Mouse (Mus musculus) mouse trophoblast stem cell (cell line): Measurements from ENCODE around the gene Trio.

Experiments
- in situ Hi-C, 2 experiments: fragments of 300-500 bp; cut with MseI, MboI; formaldehyde crosslinking; loops; 2 replicates in 1 of 2; 3 replicates in 1 of 2; pipeline ENCODE4 v1.15.1; 2025

Trio gene

DNA sequence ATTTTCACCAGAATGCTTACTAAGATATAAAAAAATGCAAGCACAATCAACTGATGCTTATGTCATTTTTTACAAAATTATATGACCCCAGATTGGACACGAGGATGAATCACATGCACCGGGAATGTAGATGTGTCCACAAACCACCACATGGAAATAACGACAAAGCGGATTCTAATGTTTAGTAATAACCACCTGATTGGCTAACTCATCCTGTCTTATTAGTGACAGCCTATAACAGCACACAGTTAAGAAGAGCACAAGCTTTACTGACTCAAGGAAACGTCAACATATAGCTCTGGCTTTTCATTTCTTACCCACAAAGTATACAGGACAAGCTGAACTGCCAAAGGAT lies 101.7 kb downstream of the Trio start:
- in situ Hi-C loops, result loop anchor here in 1 of 2 experiments (10.0 kb wide), 1 partner anchor 251 kb away; no protein-coding TSS in a partner anchor

DNA sequence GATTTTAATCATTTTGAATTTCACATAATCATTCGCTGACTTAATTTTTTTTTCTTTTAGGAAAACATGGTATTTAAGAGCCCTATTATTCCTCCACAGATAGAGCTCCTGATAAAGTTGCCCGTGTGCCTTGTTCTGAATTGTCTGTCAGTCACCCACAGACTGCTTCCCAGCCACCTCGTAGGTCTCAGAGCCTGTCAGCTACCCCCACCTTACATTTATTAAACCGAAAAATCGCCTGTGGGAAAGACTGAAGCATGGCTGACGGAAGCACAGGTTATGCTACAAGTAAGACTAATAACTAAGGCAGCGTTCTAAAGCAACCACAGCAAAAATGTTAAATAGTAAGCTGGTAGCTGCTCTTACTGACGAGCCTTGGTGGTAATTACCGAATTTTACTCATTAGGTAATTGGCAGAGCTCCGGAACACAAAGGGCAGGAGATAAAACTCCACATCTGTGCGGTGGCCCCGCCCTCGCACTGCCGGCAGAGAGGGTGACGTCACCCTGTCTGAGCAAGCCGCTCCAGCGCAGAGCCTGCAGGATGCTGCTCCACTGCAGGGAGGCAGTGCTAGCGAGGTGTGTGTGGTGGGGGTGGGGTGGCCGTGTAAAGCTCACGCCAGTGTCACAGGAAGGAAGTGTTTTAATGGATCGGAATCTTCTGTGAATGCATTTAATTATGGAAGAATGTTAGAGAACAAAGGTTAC lies 102.2 kb downstream of the Trio start:
- in situ Hi-C loops, result loop anchor here in 1 of 2 experiments (10.0 kb wide), 1 partner anchor 251 kb away; no protein-coding TSS in a partner anchor

DNA sequence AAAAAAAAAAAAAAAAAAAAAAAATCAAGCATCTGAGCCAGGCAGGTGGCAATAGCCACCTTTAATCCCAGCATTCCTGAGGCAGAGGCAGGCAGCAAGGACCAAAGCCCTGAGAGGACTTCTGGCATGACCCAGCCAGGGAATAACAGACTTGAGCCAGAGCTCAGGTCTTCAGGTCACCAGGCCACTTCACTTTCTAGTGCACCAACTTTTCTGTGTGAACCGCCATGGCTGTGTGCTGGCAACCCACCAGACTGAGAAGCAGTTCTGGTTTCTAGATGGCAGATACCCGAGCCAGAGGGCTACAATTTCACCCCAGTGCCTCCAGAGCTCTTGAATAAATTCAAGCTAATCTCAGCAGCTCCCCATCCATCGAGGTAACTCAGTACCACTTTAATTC lies 104.9 kb downstream of the Trio start:
- in situ Hi-C loops, result loop anchor here in 1 of 2 experiments (10.0 kb wide), 1 partner anchor 254 kb away; no protein-coding TSS in a partner anchor

DNA sequence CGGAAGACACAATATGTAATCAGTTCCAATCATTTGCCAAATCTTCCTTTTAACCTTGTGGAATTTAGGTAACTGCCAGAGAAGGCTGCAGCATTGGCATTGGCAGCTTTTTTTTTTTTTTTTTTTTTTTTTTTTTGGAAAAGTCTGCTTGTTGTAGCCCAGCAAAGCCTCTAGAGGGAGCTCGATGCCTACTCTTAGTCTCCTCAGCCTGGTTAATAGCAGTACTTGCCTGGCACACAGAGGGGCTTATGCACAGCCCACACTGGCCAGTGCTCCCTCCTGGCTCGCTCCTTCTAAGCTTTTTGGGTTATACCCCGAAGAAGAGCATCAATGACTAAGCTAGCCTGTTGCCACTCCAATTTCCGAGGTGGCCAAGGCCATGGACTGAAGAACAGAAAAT lies 106.1 kb downstream of the Trio start:
- in situ Hi-C loops, result loop anchor here in 1 of 2 experiments (5.0 to 10.0 kb wide), 2 partner anchors 105 to 148 kb away; partner anchors contain the start of gene Trio

DNA sequence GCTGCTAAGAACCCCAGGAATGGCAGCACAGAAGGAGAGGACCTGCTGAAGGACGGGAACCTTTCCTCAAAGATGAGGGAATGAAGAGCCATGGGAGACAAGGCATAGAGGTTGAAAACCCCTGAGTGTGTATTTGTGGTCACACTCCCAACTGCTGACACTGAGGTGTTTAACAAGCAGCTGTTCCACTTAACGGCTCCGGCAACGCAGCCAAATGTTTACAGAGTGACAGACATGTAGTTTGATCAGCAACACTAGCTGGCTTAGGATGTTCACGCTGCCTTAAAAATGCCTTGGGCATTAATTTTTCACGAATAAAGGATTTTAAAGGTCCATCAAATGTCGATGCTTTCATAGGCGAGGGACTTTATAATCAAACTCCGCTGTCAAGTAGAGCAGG lies 106.8 kb downstream of the Trio start:
- in situ Hi-C loops, result loop anchor here in 1 of 2 experiments (5.0 to 10.0 kb wide), 2 partner anchors 106 to 149 kb away; partner anchors contain the start of gene Trio

DNA sequence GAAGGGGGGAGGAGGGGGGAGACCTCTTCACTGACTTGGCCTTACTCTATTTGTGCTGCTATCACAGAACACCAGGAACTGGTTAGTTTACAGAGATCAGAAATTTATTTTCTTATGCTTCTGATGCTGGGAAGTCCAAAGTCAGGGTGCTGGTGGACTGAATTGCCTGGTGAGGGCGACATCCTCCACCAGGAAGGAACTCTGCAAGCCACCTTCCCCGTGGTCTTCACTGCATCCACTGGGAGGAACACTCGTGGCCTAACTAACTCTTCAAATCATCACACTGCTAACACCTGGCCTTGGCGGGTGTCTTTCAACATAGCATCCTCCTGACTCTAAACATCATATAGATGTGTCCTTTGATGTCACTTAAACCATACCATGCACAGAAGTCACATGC lies 109.4 kb downstream of the Trio start:
- in situ Hi-C loops, result loop anchor here in 1 of 2 experiments (5.0 to 10.0 kb wide), 2 partner anchors 109 to 151 kb away; partner anchors contain the start of gene Trio

DNA sequence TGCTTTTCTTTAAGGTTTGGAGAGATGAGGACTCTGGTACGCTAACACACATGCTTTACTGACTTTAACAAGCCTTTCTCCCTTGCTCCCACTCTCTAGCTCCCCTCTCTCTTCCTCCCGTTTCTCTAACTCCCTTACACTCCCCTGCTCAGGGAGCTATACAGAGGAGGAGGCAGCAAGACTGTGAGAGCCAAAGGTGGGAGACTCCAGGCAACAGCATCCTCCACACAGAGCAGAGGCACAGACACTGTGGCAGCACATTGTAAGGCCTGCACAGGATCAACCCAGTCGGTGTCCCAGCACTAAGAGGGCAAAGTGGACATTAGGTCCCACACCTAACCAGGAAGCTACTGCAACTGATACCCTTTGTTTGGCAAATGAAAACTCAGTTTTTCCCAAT lies 112.6 kb downstream of the Trio start:
- in situ Hi-C loops, result loop anchor here (5.0 to 10.0 kb wide), 2 partner anchors 112 to 269 kb away; partner anchors contain the start of gene Trio (in 1 of the 2)

DNA sequence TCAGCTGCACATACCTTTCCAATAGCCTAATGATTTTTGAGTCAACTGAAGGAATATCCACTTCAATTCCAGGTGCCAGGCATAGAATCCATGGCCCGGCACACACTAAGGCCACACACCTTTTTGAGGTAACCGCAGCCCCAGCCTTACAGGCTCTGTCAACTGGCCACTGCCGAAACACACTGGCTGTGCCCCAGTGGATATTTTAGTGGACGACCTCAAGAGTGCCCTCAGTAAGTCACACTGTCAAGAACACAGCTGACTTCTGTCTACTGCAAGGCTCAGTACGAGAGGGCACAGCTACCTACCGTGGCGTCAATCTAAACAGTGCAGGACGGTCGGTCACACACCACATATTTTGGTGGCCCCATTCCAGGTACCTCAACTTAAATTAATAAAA lies 114.5 kb downstream of the Trio start:
- in situ Hi-C loops, result loop anchor here (5.0 to 10.0 kb wide), 2 partner anchors 114 to 271 kb away; partner anchors contain the start of gene Trio (in 1 of the 2)

DNA sequence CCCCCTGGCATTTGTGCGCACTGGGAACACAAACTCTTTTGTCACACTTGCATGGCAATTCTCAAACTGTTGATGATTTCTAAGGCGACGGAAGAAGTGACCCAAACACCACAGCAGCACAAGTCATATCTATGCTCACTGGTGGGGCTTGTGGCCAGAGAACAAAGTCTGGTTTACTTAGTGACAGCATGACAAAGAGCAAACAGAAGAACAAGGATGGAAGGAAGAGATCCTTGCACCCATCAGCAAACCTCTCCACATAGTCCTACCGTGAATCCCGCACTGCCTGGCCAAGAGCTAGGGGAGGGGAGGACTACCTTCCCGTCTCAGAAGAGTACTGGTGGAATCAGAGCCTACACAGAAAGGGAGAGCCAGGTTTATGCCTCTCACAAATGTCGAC lies 115.5 kb downstream of the Trio start:
- in situ Hi-C loops, result loop anchor here (5.0 to 10.0 kb wide), 2 partner anchors 115 to 272 kb away; partner anchors contain the start of gene Trio (in 1 of the 2)

DNA sequence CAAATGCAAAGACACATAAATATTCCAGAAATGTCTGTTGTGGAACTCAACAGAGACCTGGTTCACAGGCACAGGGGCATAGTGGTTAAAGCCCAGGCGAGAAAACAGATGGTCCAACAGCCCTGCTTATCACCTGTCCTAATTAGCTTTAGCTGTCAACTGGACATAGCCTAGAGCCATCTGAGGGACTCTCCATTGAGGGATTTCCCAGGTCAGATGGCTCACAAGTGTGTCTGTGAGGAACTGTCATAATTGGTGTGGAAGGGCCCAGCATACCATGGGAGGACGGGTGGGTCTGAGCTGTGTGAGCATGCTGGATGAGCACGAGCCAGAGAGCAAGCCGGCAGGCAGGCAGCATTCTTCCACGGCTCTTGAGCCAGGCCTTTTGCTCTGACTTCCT lies 118.0 kb downstream of the Trio start:
- in situ Hi-C loops, result no loop called here

DNA sequence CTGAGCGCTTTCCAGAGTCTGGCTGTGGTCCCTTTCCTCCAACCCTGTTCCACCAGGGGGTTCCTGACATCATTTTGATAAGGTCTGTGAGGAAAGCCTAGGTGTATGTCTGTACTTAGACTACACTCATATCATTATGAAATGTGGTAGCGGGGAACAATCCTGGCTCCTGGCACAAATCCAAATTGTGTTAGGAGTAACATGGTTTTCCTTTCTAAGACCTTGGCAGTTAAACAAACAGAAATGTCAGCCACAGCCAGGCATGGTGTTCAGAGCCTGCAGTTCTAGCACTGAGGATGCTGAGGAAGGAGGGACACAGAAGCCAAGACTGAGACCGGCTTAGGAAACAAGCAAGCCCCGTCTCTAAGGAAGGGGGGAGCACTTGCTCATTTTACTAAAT lies 119.2 kb downstream of the Trio start:
- in situ Hi-C loops, result no loop called here

DNA sequence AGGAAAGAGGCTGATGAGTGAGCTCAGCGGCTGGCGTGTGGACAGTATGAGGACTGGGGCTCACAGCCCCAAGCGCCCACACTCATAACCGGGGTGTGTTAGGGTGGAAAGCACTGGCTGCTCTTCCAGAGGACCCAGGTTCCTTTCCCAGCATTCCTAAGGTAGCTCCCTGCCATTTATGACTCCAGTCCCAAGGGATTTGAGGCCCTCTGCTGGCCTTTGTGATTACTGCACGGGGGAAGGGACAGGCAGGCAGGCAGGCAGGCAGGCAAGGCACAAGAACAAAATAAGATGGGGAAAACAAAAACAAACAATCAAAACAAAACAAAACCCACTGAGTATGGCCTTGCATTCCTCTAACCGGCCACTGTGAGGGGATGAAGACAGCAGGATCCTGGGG lies 120.3 kb downstream of the Trio start:
- in situ Hi-C loops, result no loop called here

DNA sequence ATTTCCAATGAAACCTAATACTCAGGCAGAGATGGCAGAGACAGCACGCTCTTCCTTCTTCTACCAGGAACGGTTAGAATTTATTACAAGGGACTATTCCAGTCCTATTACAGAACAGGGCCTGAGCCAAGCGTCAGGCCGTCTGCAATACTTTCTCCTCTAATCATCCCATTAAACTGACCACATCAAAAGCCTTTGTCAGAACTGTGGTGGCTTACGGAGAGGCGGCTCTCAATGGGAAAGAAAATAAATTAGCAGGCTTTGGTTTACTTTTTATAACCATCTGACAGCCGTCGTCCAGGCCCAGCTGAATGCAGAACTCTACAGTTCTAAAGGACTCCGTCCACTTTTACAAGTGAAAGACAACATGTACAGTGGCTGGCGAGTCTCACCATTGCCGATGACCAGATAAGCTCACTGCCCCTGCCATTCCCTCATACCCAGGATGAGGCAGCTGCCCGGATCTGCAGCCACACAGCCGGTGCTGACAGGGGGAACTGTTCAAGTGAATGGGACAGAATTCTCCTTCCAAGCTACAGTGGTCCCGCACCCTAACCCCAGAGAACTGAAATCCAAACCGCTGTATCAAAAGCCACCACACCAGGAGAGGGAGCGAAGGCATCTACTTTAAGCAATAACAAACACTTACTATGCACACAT lies 121.2 kb downstream of the Trio start:
- in situ Hi-C loops, result no loop called here

DNA sequence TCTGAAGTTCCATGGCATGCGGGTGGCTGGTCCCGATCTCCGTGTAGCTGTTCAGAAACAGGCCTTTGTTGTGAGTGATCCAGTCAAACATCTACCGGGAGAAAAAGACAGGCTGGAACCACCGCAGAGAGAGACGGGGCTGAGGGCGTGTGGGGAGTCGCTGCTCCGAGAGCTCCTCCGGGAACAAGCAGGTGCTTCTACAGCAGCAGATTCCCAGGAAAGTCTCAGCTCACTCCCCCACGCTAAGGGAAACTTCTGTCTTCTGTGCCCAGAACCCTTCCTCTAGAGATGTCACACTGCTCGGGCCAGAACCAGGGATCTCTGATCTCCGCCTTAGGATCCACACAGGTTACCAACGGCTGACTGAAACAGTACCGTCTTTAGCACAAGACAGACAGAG lies 124.4 kb downstream of the Trio start:
- in situ Hi-C loops, result no loop called here

DNA sequence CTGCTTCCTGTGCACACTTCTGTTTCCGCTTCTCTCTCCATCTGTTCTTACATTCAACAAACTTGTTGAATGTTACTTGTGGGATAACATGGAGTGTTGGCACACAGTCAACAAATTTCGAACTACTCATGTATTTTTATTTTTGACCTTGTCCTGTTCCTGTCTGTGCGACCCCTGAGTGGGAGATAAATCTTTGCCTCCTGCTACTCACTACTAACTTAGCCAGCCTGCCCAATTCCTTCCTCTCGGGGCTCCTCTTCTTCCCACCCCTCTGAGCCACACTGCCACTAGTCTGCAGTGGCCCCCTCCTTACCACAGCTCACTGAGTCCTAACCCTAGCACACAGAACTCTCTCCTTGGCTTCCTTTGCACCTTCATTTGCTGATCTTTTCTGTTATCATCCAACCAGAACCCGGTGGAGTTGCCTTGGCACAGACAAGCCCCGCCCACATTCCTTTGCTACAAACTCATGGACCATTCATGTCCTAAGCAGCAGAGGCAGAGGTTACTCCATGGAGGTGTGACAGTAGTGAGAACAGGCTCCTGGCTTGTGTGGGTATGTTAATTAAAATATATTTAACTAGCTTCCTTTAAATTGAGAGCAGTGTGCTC lies 126.7 kb downstream of the Trio start:
- in situ Hi-C loops, result no loop called here

DNA sequence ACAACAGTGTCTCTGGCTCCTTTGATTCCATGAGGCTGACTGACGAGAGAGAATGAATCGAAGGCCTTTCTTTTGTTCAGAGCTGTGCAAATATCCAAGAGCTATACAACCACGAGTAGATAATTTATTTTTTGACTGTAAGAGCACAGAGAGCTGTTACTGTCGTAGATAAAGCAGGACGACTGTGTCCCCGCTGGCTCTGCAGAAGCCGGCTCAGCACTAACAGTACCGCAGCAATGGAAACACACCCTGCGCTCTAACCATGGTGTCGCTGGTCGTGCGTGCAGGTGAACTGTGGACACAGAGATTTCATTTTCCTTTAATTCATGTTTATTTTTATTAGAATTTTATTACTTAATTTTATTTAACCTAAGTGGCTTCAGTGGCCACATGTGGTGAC lies 131.5 kb downstream of the Trio start:
- in situ Hi-C loops, result no loop called here

DNA sequence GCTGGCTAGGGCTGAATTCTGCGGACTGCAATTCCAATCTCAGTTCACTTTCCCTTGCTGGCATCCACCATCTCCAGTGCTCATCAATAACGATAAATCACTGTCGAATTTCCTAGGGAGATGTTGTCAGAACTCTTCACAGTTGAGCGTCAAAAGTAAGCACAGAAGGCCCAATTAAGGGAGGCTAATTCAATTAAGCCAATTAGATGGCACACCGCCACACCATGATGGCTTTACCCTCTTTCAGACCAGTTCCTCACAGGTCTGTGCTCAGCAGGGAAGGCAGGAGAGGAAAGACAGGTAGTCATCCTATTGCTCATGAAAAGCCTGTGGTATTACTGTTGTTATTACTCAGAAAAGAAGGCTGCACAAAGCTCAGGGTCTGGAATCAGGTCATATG lies 133.6 kb downstream of the Trio start:
- in situ Hi-C loops, result no loop called here

DNA sequence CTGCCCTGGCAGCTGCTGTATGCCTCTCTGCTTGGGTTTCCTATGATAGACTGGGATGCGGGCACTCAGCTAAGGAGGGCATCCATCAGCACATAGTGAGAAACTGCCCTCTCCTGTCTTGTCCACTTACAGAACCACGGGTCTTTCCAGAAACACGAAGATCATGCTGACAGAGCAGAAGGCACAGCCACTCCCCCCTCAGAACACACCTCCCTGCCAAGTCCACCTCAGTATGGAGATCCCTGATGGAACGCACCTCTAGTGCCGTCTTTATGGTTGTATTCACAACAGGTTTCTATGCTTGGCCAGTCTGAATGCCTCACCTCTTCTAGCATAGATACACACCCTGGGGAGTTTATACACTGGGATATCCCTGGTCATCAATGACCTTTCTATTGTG lies 135.0 kb downstream of the Trio start:
- in situ Hi-C loops, result no loop called here

DNA sequence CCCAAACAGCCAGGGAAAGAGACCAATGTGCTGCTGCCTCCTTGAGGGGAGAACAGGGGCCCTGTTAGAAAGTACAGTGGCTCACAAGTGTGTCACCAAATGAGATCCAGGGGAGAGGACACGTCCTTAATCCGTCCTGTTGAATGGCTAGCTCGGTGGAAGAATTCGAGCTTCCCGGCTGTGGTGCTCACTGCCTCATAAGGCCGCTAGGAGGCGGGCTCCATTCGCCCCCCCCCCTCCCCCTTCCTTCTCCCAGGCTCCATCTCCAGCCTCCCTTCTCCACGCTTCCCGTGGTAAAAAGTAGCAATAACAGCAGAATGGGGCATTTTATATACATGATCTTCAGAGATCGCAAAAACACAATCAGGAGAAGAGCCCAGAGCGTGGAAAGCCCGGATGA lies 137.5 kb downstream of the Trio start:
- in situ Hi-C loops, result no loop called here

DNA sequence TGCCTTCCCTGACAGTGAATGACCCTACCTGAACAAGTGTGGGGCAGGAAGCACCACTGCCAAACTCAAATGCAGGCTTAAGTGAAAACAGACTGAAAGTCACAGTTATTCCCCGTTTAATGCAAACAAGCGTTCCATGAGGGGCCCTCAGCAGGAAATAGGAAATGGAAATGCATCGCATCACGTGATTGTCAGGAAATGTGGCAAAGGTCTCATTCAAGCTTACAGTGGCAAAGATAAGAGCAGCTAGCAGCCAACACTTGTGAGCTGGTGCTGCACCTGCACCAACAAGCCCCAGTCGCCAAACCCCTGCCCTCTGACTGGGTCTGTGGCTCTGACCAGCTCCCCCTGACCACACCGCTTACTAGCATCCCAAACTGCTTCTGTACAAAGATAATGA lies 138.7 kb downstream of the Trio start:
- in situ Hi-C loops, result no loop called here

DNA sequence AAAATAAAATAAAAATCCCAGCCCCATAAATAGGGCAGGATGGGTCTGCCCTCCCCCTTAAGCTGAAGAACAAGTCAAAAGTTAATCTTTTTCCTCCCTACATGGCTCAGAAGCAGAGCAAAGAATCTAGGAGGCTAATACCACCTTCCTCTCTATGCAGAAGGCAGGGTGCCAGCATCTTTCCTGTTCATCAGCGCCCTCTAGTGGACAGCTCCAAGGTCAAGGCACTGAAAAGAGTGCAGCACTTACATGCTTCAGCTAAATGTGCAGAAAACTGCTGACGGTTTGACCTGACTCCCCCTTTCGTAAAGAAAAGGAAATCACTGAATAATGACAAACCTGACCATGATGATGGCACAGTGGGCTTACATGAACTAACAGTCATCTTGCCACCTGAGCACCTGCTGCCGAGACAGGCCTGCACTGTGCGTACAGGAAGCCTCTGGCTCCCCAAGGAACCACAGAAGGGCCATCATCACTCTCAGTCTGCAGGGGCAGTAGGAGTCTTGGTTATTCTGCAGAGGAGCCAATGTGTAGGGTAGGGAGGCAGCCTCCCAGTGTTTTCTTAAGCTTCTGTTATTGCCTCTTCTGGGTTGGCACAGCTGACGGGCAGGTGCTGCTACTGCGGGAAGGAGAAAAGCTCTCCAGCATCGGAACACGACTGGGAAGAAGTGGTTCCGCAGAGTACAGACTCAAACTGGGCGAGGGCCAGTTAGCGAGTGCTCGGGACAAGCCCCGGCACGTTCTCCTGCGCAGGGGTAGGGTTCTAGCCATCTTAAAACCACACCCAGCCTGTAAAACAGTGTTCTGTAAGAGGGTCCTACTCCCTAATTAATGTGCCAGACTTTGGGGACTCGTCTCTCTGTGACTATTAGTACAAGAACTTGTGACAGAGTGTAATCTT lies 141.0 kb downstream of the Trio start:
- in situ Hi-C loops, result no loop called here
